Mouse (Mus musculus) neural tube, embryonic 14.5 days (tissue): ENCODE data around the gene Nova1. TPM values are rescaled to one million over a fixed set of nuclear protein-coding genes. Genes with fewer than 3 reads are reported as not detected.

Source experiments
- ATAC-seq: fragments of 200-750 bp; cut with Nextera tagmentation; 2 replicates; pipeline ENCODE4 v1.8.0; 2017; ENCODE audit warnings: low read depth, mild to moderate bottlenecking, moderate TSS enrichment, moderate library complexity
- H3K27ac ChIP-seq: fragments of 300-500 bp; sonication (generic); 2 replicates; pipeline ENCODE4 v1.5.1; 2014; ENCODE audit warnings: low read depth, mild to moderate bottlenecking, control low read depth, low read length, moderate library complexity, mixed read lengths
- H3K27me3 ChIP-seq: fragments of 300-500 bp; sonication (generic); 2 replicates; pipeline ENCODE4 v1.6.1; 2014; ENCODE audit warnings: low read length; ENCODE audit not compliant: control insufficient read depth, insufficient read depth
- H3K36me3 ChIP-seq: fragments of 300-500 bp; sonication (generic); 2 replicates; pipeline ENCODE4 v1.6.1; 2014; ENCODE audit warnings: low read length, mixed read lengths; ENCODE audit not compliant: control insufficient read depth, insufficient read depth
- H3K4me1 ChIP-seq: fragments of 300-500 bp; sonication (generic); 2 replicates; pipeline ENCODE4 v1.6.1; 2014; ENCODE audit warnings: low read length; ENCODE audit not compliant: control insufficient read depth, insufficient read depth
- H3K4me2 ChIP-seq: fragments of 300-500 bp; sonication (generic); 2 replicates; pipeline ENCODE4 v1.6.1; 2014; ENCODE audit warnings: mild to moderate bottlenecking, low read depth, low read length, control low read depth
- H3K4me3 ChIP-seq: fragments of 300-500 bp; sonication (generic); 2 replicates; pipeline ENCODE4 v1.5.1; 2014; ENCODE audit warnings: low read depth, low read length, control low read depth, mixed read lengths
- H3K9ac ChIP-seq: fragments of 300-500 bp; sonication (generic); replicated peaks from 2 replicates; pipeline ENCODE4 v1.6.1; 2014; ENCODE audit warnings: low read depth, mild to moderate bottlenecking, control low read depth, low read length, mixed read lengths
- H3K9me3 ChIP-seq: fragments of 300-500 bp; sonication (generic); 2 replicates; pipeline ENCODE4 v1.6.1; 2016; ENCODE audit warnings: low read length; ENCODE audit not compliant: control insufficient read depth
- WGBS: fragments of 180-500 bp; shearing (Covaris S2); extraction: QIAGEN DNeasy Blood & Tissue Kit; methylation state at CpG from one replicate; pipeline ENCODE4 v1.1.7; 2014; 5-methylcytosine and 5-hydroxymethylcytosine counted together
- polyA plus RNA-seq: library from polyadenylated mRNA; unstranded; fragments of >200 nt; fragmentation: Nextera tagmentation; extraction: Ambion mirVana; gene quantifications from 2 replicates; pipeline ENCODE4 v1.2.1, GENCODE M21; 2014

Gene Nova1
- polyA plus RNA-seq, 1 experiment from 2014 or later, result 169 TPM

- Histone ChIP-seq H3K9ac (no peak overlapping the region), H3K4me2 (no peak overlapping the region), H3K4me1 (0 out of 2 replicates have a peak, but pooled peaks cover 3% of the 10 kb centered on the region), H3K4me3 (no peak overlapping the region), H3K27ac (no peak overlapping the region), H3K9me3 (no peaks in the 10 kb centered on the region), H3K36me3 (no peaks in the 10 kb centered on the region), H3K27me3 (no peaks in the 10 kb centered on the region)
- WGBS, result 57% methylated on average over 8 of the region's 8 CpGs
- ATAC-seq, result no peak
Measured at GRCm38 (mm10) chr12:46782301-46783280, 36.1 kb downstream of the Nova1 start.

GRCm38 (mm10) chr12:46781481-46781880 lies 37.2 kb downstream of the Nova1 start:
- H3K4me3 ChIP-seq, result no peak overlapping the region
- H3K27me3 ChIP-seq, result no peaks in the 10 kb centered on the region
- no peak overlapping the region for H3K4me2 ChIP-seq
- H3K4me1 ChIP-seq, result 0 out of 2 replicates have a peak, but pooled peaks cover 3% of the 10 kb centered on the region
- H3K9me3 ChIP-seq, result no peaks in the 10 kb centered on the region
- no peak overlapping the region for H3K9ac ChIP-seq
- H3K36me3 ChIP-seq, result no peaks in the 10 kb centered on the region
- ATAC-seq, result no peak; the same call in 1 of the 2 replicates
- no peak overlapping the region for H3K27ac ChIP-seq

- H3K4me2 ChIP-seq, result no peak overlapping the region
- H3K4me3 ChIP-seq, result no peak overlapping the region
- 0 out of 2 replicates have a peak, but pooled peaks cover 3% of the 10 kb centered on the region for H3K4me1 ChIP-seq
- H3K9me3 ChIP-seq, result no peaks in the 10 kb centered on the region
- no peaks in the 10 kb centered on the region for H3K27me3 ChIP-seq
- H3K9ac ChIP-seq, result no peak overlapping the region
- 74% methylated on average over 2 of the region's 2 CpGs for WGBS
- no peak for ATAC-seq
- H3K27ac ChIP-seq, result no peak overlapping the region
- H3K36me3 ChIP-seq, result no peaks in the 10 kb centered on the region
Measured at GRCm38 (mm10) chr12:46780983-46781382, 37.7 kb downstream of the Nova1 start.

- H3K4me2 ChIP-seq, result no peak overlapping the region
- ATAC-seq, result no peak
Measured at GRCm38 (mm10) chr12:46759450-46759849, 59.3 kb downstream of the Nova1 start.

GRCm38 (mm10) chr12:46754325-46754848 lies 64.3 kb downstream of the Nova1 start:
- 56% methylated on average over 4 of the region's 4 CpGs for WGBS
- Histone ChIP-seq H3K9me3 (no peaks in the 10 kb centered on the region), H3K4me2 (no peak overlapping the region), H3K9ac (no peak overlapping the region), H3K4me1 (peaks cover 2% of the 10 kb centered on the region; the same call in 1 of the 2 replicates), H3K27ac (no peak overlapping the region), H3K36me3 (no peaks in the 10 kb centered on the region), H3K4me3 (no peak overlapping the region), H3K27me3 (no peaks in the 10 kb centered on the region)
- ATAC-seq, result peak; percentile 35; the same call in 1 of the 2 replicates

More at GRCm38 (mm10) chr12:46759450-46759849, 59.3 kb downstream of the Nova1 start:
- Histone ChIP-seq H3K4me1 (no peaks in the 10 kb centered on the region), H3K27me3 (no peaks in the 10 kb centered on the region), H3K9me3 (no peaks in the 10 kb centered on the region), H3K9ac (no peak overlapping the region), H3K27ac (no peak overlapping the region), H3K36me3 (no peaks in the 10 kb centered on the region), H3K4me3 (no peak overlapping the region)
- 73% methylated on average over 7 of the region's 7 CpGs for WGBS

- H3K9ac ChIP-seq, result no peak overlapping the region
- peaks cover 2% of the 10 kb centered on the region; the same call in 1 of the 2 replicates for H3K4me1 ChIP-seq
- H3K27me3 ChIP-seq, result no peaks in the 10 kb centered on the region
- H3K4me2 ChIP-seq, result no peak overlapping the region
- H3K9me3 ChIP-seq, result no peaks in the 10 kb centered on the region
- no peaks in the 10 kb centered on the region for H3K36me3 ChIP-seq
- no peak overlapping the region for H3K4me3 ChIP-seq
- H3K27ac ChIP-seq, result no peak overlapping the region
- WGBS, result 63% methylated on average over 3 of the region's 3 CpGs
- ATAC-seq, result no peak
Measured at GRCm38 (mm10) chr12:46753096-46753495, 65.6 kb downstream of the Nova1 start.

GRCm38 (mm10) chr12:46733261-46733660 lies 85.5 kb downstream of the Nova1 start:
- Histone ChIP-seq H3K9ac (no peak overlapping the region), H3K4me1 (no peaks in the 10 kb centered on the region), H3K4me3 (no peak overlapping the region), H3K27me3 (no peaks in the 10 kb centered on the region), H3K27ac (no peak overlapping the region), H3K4me2 (no peak overlapping the region), H3K9me3 (no peaks in the 10 kb centered on the region), H3K36me3 (no peaks in the 10 kb centered on the region)
- no peak for ATAC-seq

- no peak overlapping the region for H3K9ac ChIP-seq
- H3K27me3 ChIP-seq, result no peaks in the 10 kb centered on the region
- ATAC-seq, result no peak
- H3K9me3 ChIP-seq, result no peaks in the 10 kb centered on the region
- 75% methylated on average over 1 of the region's 1 CpGs for WGBS
- H3K36me3 ChIP-seq, result no peaks in the 10 kb centered on the region
- no peak overlapping the region for H3K4me3 ChIP-seq
- H3K4me2 ChIP-seq, result no peak overlapping the region
- H3K4me1 ChIP-seq, result no peaks in the 10 kb centered on the region
- H3K27ac ChIP-seq, result no peak overlapping the region
Measured at GRCm38 (mm10) chr12:46731943-46732342, 86.8 kb downstream of the Nova1 start.

GRCm38 (mm10) chr12:46721914-46722313 lies 96.8 kb downstream of the Nova1 start:
- H3K4me1 ChIP-seq, result 0 out of 2 replicates have a peak, but pooled peaks cover 5% of the 10 kb centered on the region
- ATAC-seq, result peak; percentile 68
- no peak overlapping the region for H3K27ac ChIP-seq
- no peak overlapping the region for H3K9ac ChIP-seq
- WGBS, result 31% methylated on average over 8 of the region's 8 CpGs
- H3K9me3 ChIP-seq, result no peaks in the 10 kb centered on the region
- H3K27me3 ChIP-seq, result no peaks in the 10 kb centered on the region
- H3K36me3 ChIP-seq, result no peaks in the 10 kb centered on the region
- H3K4me2 ChIP-seq, result no peak overlapping the region
- H3K4me3 ChIP-seq, result no peak overlapping the region
